Mouse (Mus musculus) erythroblast, embryonic 14.5 days (primary cell): Measurements from ENCODE around the gene Olfr437. TPM values are rescaled to one million over a fixed set of nuclear protein-coding genes. Genes with fewer than 3 reads are reported as not detected.
"Not testable (repeated sequence)": the region's sequence is repeated elsewhere in the genome, so short reads cannot be mapped to it uniquely, and the experiment has no call there.

Experiments
- H3K27me3 ChIP-seq: 2 replicates; pipeline ENCODE4 v1.6.1; 2012; ENCODE audit warnings: inconsistent platforms; ENCODE audit not compliant: control insufficient read depth
- H3K36me3 ChIP-seq: 2 replicates; pipeline ENCODE4 v1.6.1; 2012; ENCODE audit warnings: mild to moderate bottlenecking, inconsistent platforms; ENCODE audit not compliant: control insufficient read depth
- H3K4me1 ChIP-seq: 2 replicates; pipeline ENCODE4 v1.6.1; 2012; ENCODE audit warnings: inconsistent platforms; ENCODE audit not compliant: control insufficient read depth
- H3K4me3 ChIP-seq: replicated peaks from 2 replicates; pipeline ENCODE3; 2012; ENCODE audit warnings: moderate library complexity, mild to moderate bottlenecking, inconsistent platforms
- H3K9me3 ChIP-seq: 2 replicates; pipeline ENCODE4 v1.6.1; 2012; ENCODE audit warnings: low read length, inconsistent platforms, mixed read lengths; ENCODE audit not compliant: control insufficient read depth
- GATA1 ChIP-seq: IDR thresholded peaks from 2 replicates; pipeline ENCODE4 v1.6.1; 2012; ENCODE audit warnings: low read length, inconsistent platforms, mixed read lengths
- TAL1 ChIP-seq: IDR thresholded peaks from 3 replicates; pipeline ENCODE4 v1.6.1; 2012; ENCODE audit warnings: low read length, inconsistent platforms, mixed read lengths
- polyA plus RNA-seq: library from polyadenylated mRNA; stranded (reverse); fragments of >175 nt; gene quantifications from 2 replicates; pipeline ENCODE4 v1.2.3, GENCODE M21; 2012

The Olfr437 gene
- polyA plus RNA-seq, 1 experiment: not detected

GRCm38 (mm10) chr6:43198094-43198493, 35.0 kb downstream of the Olfr437 start:
- no peaks in the 10 kb centered on the region for H3K27me3 ChIP-seq
- H3K4me1 ChIP-seq: no peaks in the 10 kb centered on the region
- TF ChIP-seq TAL1: no peak
- TF ChIP-seq GATA1: no peak
- no peaks in the 10 kb centered on the region for H3K36me3 ChIP-seq
- no peaks in the 10 kb centered on the region for H3K9me3 ChIP-seq
- H3K4me3 ChIP-seq: no peak overlapping the region

- Histone ChIP-seq H3K4me3 (no peak overlapping the region), H3K9me3 (no peaks in the 10 kb centered on the region), H3K4me1 (no peaks in the 10 kb centered on the region), H3K36me3 (no peaks in the 10 kb centered on the region), H3K27me3 (no peaks in the 10 kb centered on the region)
- TF ChIP-seq GATA1 (no peak), TAL1 (no peak)
Observed at GRCm38 (mm10) chr6:43202786-43203185, 39.7 kb downstream of the Olfr437 start.

- Histone ChIP-seq H3K36me3 (no peaks in the 10 kb centered on the region), H3K4me1 (no peaks in the 10 kb centered on the region), H3K9me3 (no peaks in the 10 kb centered on the region), H3K27me3 (no peaks in the 10 kb centered on the region), H3K4me3 (no peak overlapping the region)
- TF ChIP-seq TAL1: no peak
- no peak for TF ChIP-seq GATA1
Observed at GRCm38 (mm10) chr6:43205355-43205754, 42.3 kb downstream of the Olfr437 start.

- H3K9me3 ChIP-seq, H3K4me3 ChIP-seq, H3K4me1 ChIP-seq, H3K27me3 ChIP-seq, H3K36me3 ChIP-seq: not testable (repeated sequence)
Observed at GRCm38 (mm10) chr6:43212873-43213272, 49.8 kb downstream of the Olfr437 start, which contains the start of gene Olfr434. Olfr434 (plus strand) TSS chr6:43213021.

Other genes starting within 250 kb of the Olfr437 start
- not detected in 2 replicates for gene Olfr446, start 241.9 kb upstream of the Olfr437 start, polyA plus RNA-seq
- not detected in 2 replicates for gene Olfr444, start 214.2 kb upstream of the Olfr437 start, polyA plus RNA-seq
- gene Olfr441, start 56.9 kb upstream of the Olfr437 start, polyA plus RNA-seq: 0.03 TPM in 1 of 2 replicates, not detected in the other
- gene Olfr237-ps1, start 16.7 kb upstream of the Olfr437 start, polyA plus RNA-seq: not detected in 2 replicates
- gene Olfr13, start 8.9 kb downstream of the Olfr437 start, polyA plus RNA-seq: not detected in 2 replicates
- gene Olfr435, start 33.9 kb downstream of the Olfr437 start, polyA plus RNA-seq: not detected in 2 replicates
- not detected in 2 replicates for gene Olfr434, start 49.7 kb downstream of the Olfr437 start, polyA plus RNA-seq
- gene Olfr47, start 68.2 kb downstream of the Olfr437 start, polyA plus RNA-seq: not detected in 2 replicates
- 0.01 TPM in 1 of 2 replicates, not detected in the other for gene Arhgef5, start 102.3 kb downstream of the Olfr437 start, polyA plus RNA-seq
- not detected in 2 replicates for gene Nobox, start 146.3 kb downstream of the Olfr437 start, polyA plus RNA-seq